Mouse (Mus musculus) CH12.LX (cell line): ENCODE results near the gene Ly6g6d. TPM values are rescaled to one million over a fixed set of nuclear protein-coding genes. Genes with fewer than 3 reads are reported as not detected.

Experiments
- DNase-seq: peaks from one replicate; pipeline ENCODE4 v3.0.0-alpha.2; 2013; ENCODE audit errors: extremely low read depth
- H3K27ac ChIP-seq: 2 replicates; pipeline ENCODE4 v1.5.1; 2012; ENCODE audit warnings: low read depth, mild to moderate bottlenecking, control low read depth, moderate library complexity; ENCODE audit not compliant: insufficient read depth
- H3K27me3 ChIP-seq: replicated peaks from 2 replicates; pipeline ENCODE3; 2012; ENCODE audit warnings: inconsistent platforms
- H3K36me3 ChIP-seq, 2 experiments: replicated peaks in 1 of 2; 2 replicates each; pipeline versions ENCODE3 to v1.6.1; 2012; ENCODE audit warnings: inconsistent platforms in 1 of 2, low read length in 1 of 2, mild to moderate bottlenecking in 1 of 2, mixed read lengths in 1 of 2, moderate library complexity in 1 of 2; ENCODE audit not compliant: control insufficient read depth in 1 of 2, insufficient read depth in 1 of 2
- H3K4me1 ChIP-seq, 2 experiments: 2 replicates each; pipeline ENCODE4 v1.6.1; 2012; ENCODE audit warnings: inconsistent platforms in 1 of 2, moderate library complexity in 1 of 2; ENCODE audit not compliant: insufficient read depth in 2 of 2, control insufficient read depth in 1 of 2
- H3K4me2 ChIP-seq: 2 replicates; pipeline ENCODE4 v1.6.1; 2012; ENCODE audit warnings: low read depth, mild to moderate bottlenecking, control low read depth; ENCODE audit not compliant: poor library complexity, insufficient read depth, severe bottlenecking
- H3K4me3 ChIP-seq, 3 experiments: fragments of 150-350 bp in 1 of 3; sonication (generic) in 1 of 3; replicated peaks in 1 of 3; 2 replicates each; pipeline versions ENCODE3 to v1.5.1; 2011 to 2012; ENCODE audit warnings: low read depth in 2 of 3, low read length in 2 of 3, mild to moderate bottlenecking in 2 of 3, moderate library complexity in 2 of 3, control low read depth in 1 of 3, improper control_type of control experiment in 1 of 3, inconsistent platforms in 1 of 3, mixed read lengths in 1 of 3; ENCODE audit not compliant: poor library complexity in 1 of 3
- H3K79me2 ChIP-seq: replicated peaks from 2 replicates; pipeline ENCODE4 v1.6.1; 2012; ENCODE audit warnings: mild to moderate bottlenecking, moderate library complexity; ENCODE audit not compliant: control insufficient read depth, poor library complexity, insufficient read depth, severe bottlenecking; ENCODE audit errors: extremely low read depth
- H3K9ac ChIP-seq: 2 replicates; pipeline ENCODE4 v1.6.1; 2012; ENCODE audit warnings: low read depth, mild to moderate bottlenecking, control low read depth, moderate library complexity; ENCODE audit not compliant: insufficient read depth
- H3K9me3 ChIP-seq: replicated peaks from 2 replicates; pipeline ENCODE3; 2012; ENCODE audit warnings: low read length, inconsistent platforms, mixed read lengths
- BHLHE40 ChIP-seq: IDR thresholded peaks from 2 replicates; pipeline ENCODE4 v1.6.1; 2011; ENCODE audit warnings: mild to moderate bottlenecking, low read depth, low read length, improper control_type of control experiment
- CHD1 ChIP-seq: IDR thresholded peaks from 2 replicates; pipeline ENCODE4 v1.6.1; 2012; ENCODE audit warnings: low read depth, low read length, improper control_type of control experiment, inconsistent platforms
- E2F4 ChIP-seq: IDR thresholded peaks from 2 replicates; pipeline ENCODE4 v1.6.1; 2011; ENCODE audit warnings: low read depth, low read length, improper control_type of control experiment; ENCODE audit not compliant: insufficient replicate concordance
- ELF1 ChIP-seq: IDR thresholded peaks from 2 replicates; pipeline ENCODE4 v1.6.1; 2014; ENCODE audit warnings: low read depth, mild to moderate bottlenecking, inconsistent platforms, low read length, improper control_type of control experiment
- GABPA ChIP-seq: IDR thresholded peaks from 2 replicates; pipeline ENCODE4 v1.6.1; 2012; ENCODE audit warnings: low read depth, low read length, improper control_type of control experiment, inconsistent platforms; ENCODE audit not compliant: insufficient replicate concordance
- IRF4 ChIP-seq: IDR thresholded peaks from 2 replicates; pipeline ENCODE4 v1.6.1; 2014; ENCODE audit warnings: low read depth, mild to moderate bottlenecking, inconsistent platforms, low read length, improper control_type of control experiment
- JUND ChIP-seq: conservative IDR thresholded peaks from 2 replicates; pipeline ENCODE4 v1.6.1; 2011; ENCODE audit warnings: low read depth, low read length, improper control_type of control experiment
- NELFE ChIP-seq: IDR thresholded peaks from 2 replicates; pipeline ENCODE4 v1.6.1; 2011; ENCODE audit warnings: low read depth, low read length, improper control_type of control experiment
- POLR2AphosphoS2 ChIP-seq: IDR thresholded peaks from 2 replicates; pipeline ENCODE4 v1.6.1; 2011; ENCODE audit warnings: low read depth, low read length, improper control_type of control experiment
- RAD21 ChIP-seq: IDR thresholded peaks from 2 replicates; pipeline ENCODE4 v1.6.1; 2011; ENCODE audit warnings: low read depth, mild to moderate bottlenecking, low read length, improper control_type of control experiment, moderate library complexity
- SMC3 ChIP-seq: IDR thresholded peaks from 2 replicates; pipeline ENCODE4 v1.6.1; 2011; ENCODE audit warnings: low read depth, low read length, improper control_type of control experiment
- TCF12 ChIP-seq: IDR thresholded peaks from 2 replicates; pipeline ENCODE4 v1.6.1; 2014; ENCODE audit warnings: low read depth, mild to moderate bottlenecking, inconsistent platforms, low read length, improper control_type of control experiment
- UBTF ChIP-seq: IDR thresholded peaks from 2 replicates; pipeline ENCODE4 v1.6.1; 2012; ENCODE audit warnings: low read depth, mild to moderate bottlenecking, inconsistent platforms, low read length, improper control_type of control experiment, moderate library complexity
- USF2 ChIP-seq: conservative IDR thresholded peaks from 2 replicates; pipeline ENCODE4 v1.6.1; 2011; ENCODE audit warnings: low read depth, low read length, improper control_type of control experiment
- ZC3H11A ChIP-seq: IDR thresholded peaks from 2 replicates; pipeline ENCODE4 v1.6.1; 2012; ENCODE audit warnings: low read depth, mild to moderate bottlenecking, inconsistent platforms, low read length, improper control_type of control experiment
- dilution Hi-C: fragments of 300-500 bp; cut with MboI; formaldehyde crosslinking; loops from 2 replicates; pipeline ENCODE4 v1.14.3; 2020; ENCODE audit warnings: low sequenced_read_pairs; ENCODE audit not compliant: extremely low pct_unique_long_range_greater_than_20kb, extremely low pct_ligation_motif_present
- in situ Hi-C: fragments of 300-500 bp; cut with MboI; formaldehyde crosslinking; loops from 3 replicates; pipeline ENCODE4 v1.14.3; 2019; ENCODE audit warnings: low sequenced_read_pairs, low pct_ligation_motif_present, low pct_unique_long_range_greater_than_20kb, mixed read lengths
- polyA plus RNA-seq: library from polyadenylated mRNA; unstranded; fragments of >175 nt; gene quantifications from 2 replicates; pipeline ENCODE4 v1.2.1, GENCODE M21; 2012; ENCODE audit warnings: low read depth; ENCODE audit not compliant: insufficient read length
- total RNA-seq, 2 experiments: library from RNA; depleted of rRNA; stranded (reverse); fragments of 300-350 nt in 1 of 2; fragments of >200 nt in 1 of 2; gene quantifications; 2 replicates each; pipeline ENCODE4 v1.2.3; 2012 to 2014

Ly6g6d gene
- total and polyA plus RNA-seq, 3 experiments = 0.44 TPM; not detected in 2

GRCm38 (mm10) chr17:35080248-35080647, 2.4 kb upstream of the Ly6g6d start:
- no peaks in the 10 kb centered on the region for H3K27me3 ChIP-seq
- H3K4me1 ChIP-seq = peaks cover 17 to 22% of the 10 kb centered on the region in 2 experiments
- in situ Hi-C loops = no loop called here
- no peak overlapping the region for H3K4me2 ChIP-seq
- no peaks in the 10 kb centered on the region for H3K36me3 ChIP-seq
- no peak for DNase-seq
- no peak overlapping the region for H3K4me3 ChIP-seq
- dilution Hi-C loops = no loop called here
- no peaks in the 10 kb centered on the region for H3K9me3 ChIP-seq
- no peaks in the 10 kb centered on the region for H3K79me2 ChIP-seq
- no peak overlapping the region for H3K27ac ChIP-seq
- TF ChIP-seq ELF1 (no peak), CHD1 (no peak), POLR2AphosphoS2 (no peak), JUND (no peak), TCF12 (no peak), UBTF (no peak), IRF4 (no peak), E2F4 (no peak), ZC3H11A (no peak), GABPA (no peak), SMC3 (no peak), BHLHE40 (no peak), USF2 (no peak)
- no peak overlapping the region for H3K9ac ChIP-seq

GRCm38 (mm10) chr17:35079778-35080177, 1.9 kb upstream of the Ly6g6d start:
- Histone ChIP-seq H3K4me2 (no peak overlapping the region), H3K4me3 (no peak overlapping the region), H3K79me2 (no peaks in the 10 kb centered on the region), H3K9me3 (no peaks in the 10 kb centered on the region), H3K9ac (no peak overlapping the region), H3K27me3 (no peaks in the 10 kb centered on the region), H3K27ac (no peak overlapping the region), H3K4me1 (peaks cover 17 to 22% of the 10 kb centered on the region in 2 experiments), H3K36me3 (no peaks in the 10 kb centered on the region)
- DNase-seq = no peak
- in situ Hi-C loops = no loop called here
- no peak for TF ChIP-seq NELFE
- no peak for TF ChIP-seq RAD21
- TF ChIP-seq ZC3H11A = no peak
- dilution Hi-C loops = no loop called here
